Mouse (Mus musculus) small intestine, adult 2 months (tissue): ENCODE measurements around the gene Ankrd34c.

ENCODE experiments used
- CTCF ChIP-seq: fragments of 200-500 bp; IDR thresholded peaks from 2 replicates; pipeline ENCODE4 v1.5.1; 2012; ENCODE audit warnings: low read depth, mild to moderate bottlenecking, control low read depth, inconsistent platforms, low read length, moderate library complexity, mixed read lengths; ENCODE audit not compliant: insufficient replicate concordance, insufficient read length; ENCODE audit errors: extremely low read depth
- POLR2A ChIP-seq: fragments of 200-500 bp; IDR thresholded peaks from 2 replicates; pipeline ENCODE4 v1.6.1; 2012; ENCODE audit warnings: low read depth, mild to moderate bottlenecking, control low read depth, inconsistent platforms, low read length, moderate library complexity

- TF ChIP-seq CTCF (no peak), POLR2A (no peak)
Observed at GRCm38 (mm10) chr9:89738295-89738694, at the start of gene Ankrd34c.
